Mouse (Mus musculus): ENCODE results near the gene Rbbp8nl. TPM values are rescaled to one million over a fixed set of nuclear protein-coding genes. Genes with fewer than 3 reads are reported as not detected.

The Rbbp8nl gene
- polyA plus RNA-seq, 1 experiment from 2014 or later = 1.6 TPM

DNA sequence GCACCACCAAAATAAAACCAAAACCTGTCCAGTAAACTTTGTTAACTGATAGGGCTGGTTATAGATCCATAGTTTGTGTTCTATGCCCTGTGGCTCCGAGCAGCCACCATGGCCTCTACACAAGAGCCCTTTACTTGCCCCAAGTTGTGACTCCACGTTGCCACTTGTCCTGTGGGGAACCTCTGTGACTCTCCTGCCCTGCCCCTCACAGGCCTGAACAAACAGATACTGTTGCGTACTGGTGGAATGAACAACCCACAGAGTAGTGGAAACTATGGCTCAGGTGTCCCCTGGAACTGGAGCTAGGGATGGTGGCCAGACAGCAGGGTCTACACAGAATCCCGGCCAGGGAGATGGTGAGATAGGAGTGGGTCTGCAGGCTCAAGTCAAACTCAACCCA lies 53.9 kb downstream of the Rbbp8nl start:
- no peak for ATAC-seq (ENCODE audit: low FRiP score, low TSS enrichment)
- H3K9ac ChIP-seq (replicated peaks; ENCODE audit: low read length) = no peak overlapping the region
- no peak overlapping the region for H3K4me3 ChIP-seq (ENCODE audit: low read length)
- no peaks in the 10 kb centered on the region for H3K27me3 ChIP-seq (ENCODE audit: insufficient read depth, low read length)
- H3K27ac ChIP-seq (ENCODE audit: low read length) = peak overlapping the region; percentile 92
- no peaks in the 10 kb centered on the region for H3K36me3 ChIP-seq (ENCODE audit: insufficient read depth, low read length)
- H3K4me1 ChIP-seq (ENCODE audit: insufficient read depth, low read length) = peaks cover 24% of the 10 kb centered on the region
- H3K4me2 ChIP-seq (replicated peaks; ENCODE audit: low read depth, low read length) = no peak overlapping the region
- WGBS = 80% methylated on average over 4 of the region's 4 CpGs
- H3K9me3 ChIP-seq (ENCODE audit: low read length) = no peaks in the 10 kb centered on the region

DNA sequence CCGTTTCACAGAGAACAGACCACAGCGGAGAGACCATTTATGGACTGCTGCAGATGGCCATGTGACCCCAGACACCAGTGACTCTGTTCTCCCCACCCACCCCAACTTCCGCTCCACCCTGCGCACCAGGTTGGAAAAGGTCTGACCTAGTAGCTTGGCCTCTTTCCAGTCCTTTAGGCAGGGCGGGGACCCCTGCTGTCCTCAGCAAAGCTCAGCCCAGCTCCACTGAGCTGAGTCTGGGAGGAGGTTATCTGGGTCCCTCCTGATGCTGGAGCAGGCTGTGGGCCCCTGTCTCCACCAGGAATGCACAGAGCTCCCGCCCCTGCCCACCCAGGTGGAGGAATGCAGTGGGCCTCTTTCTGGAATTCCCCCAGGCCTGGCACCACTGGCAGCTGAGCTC lies 54.7 kb downstream of the Rbbp8nl start:
- peaks cover 24% of the 10 kb centered on the region for H3K4me1 ChIP-seq (ENCODE audit: insufficient read depth, low read length)
- 50% methylated on average over 6 of the region's 6 CpGs for WGBS
- no peak overlapping the region; the same call in 1 of the 2 replicates for H3K4me2 ChIP-seq (replicated peaks; ENCODE audit: low read depth, low read length)

DNA sequence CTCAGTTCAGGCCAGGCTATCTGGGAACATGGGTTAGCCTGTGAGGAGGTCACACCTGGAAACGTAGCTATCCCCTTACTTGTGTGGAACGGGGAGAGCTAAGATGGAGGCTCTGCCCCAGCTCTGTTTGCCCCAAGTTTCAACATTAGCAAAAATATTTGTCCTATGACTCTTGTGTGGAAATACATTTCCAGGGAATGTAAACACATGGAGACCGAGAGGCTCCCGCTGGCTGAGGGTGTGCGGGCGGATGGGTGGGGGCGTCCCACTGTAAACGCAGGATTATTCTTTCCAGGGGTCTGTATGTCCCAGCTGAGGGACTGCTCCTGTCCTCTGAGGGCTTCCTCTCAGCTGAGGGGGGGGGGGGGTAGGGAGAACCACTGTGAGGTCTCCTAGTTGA lies 55.3 kb downstream of the Rbbp8nl start:
- no peaks in the 10 kb centered on the region for H3K36me3 ChIP-seq (ENCODE audit: insufficient read depth, low read length)
- WGBS = 78% methylated on average over 8 of the region's 8 CpGs
- peak overlapping the region; percentile 19; the same call in 1 of the 2 replicates for H3K9ac ChIP-seq (replicated peaks; ENCODE audit: low read length)
- H3K27ac ChIP-seq (ENCODE audit: low read length) = peak overlapping the region; percentile 92
- H3K4me1 ChIP-seq (ENCODE audit: insufficient read depth, low read length) = peaks cover 24% of the 10 kb centered on the region
- no peaks in the 10 kb centered on the region for H3K27me3 ChIP-seq (ENCODE audit: insufficient read depth, low read length)
- H3K4me3 ChIP-seq (ENCODE audit: low read length) = no peak overlapping the region
- no peaks in the 10 kb centered on the region for H3K9me3 ChIP-seq (ENCODE audit: low read length)
- ATAC-seq (ENCODE audit: low FRiP score, low TSS enrichment) = no peak
- no peak overlapping the region for H3K4me2 ChIP-seq (replicated peaks; ENCODE audit: low read depth, low read length)

More for the DNA sequence above, 54.7 kb downstream of the Rbbp8nl start:
- peak; percentile 85 for ATAC-seq (ENCODE audit: low FRiP score, low TSS enrichment)
- no peak overlapping the region for H3K4me3 ChIP-seq (ENCODE audit: low read length)
- H3K36me3 ChIP-seq (ENCODE audit: insufficient read depth, low read length) = no peaks in the 10 kb centered on the region
- H3K9ac ChIP-seq (replicated peaks; ENCODE audit: low read length) = peak overlapping the region; percentile 19
- peak overlapping the region; percentile 92 for H3K27ac ChIP-seq (ENCODE audit: low read length)
- H3K27me3 ChIP-seq (ENCODE audit: insufficient read depth, low read length) = no peaks in the 10 kb centered on the region
- no peaks in the 10 kb centered on the region for H3K9me3 ChIP-seq (ENCODE audit: low read length)

DNA sequence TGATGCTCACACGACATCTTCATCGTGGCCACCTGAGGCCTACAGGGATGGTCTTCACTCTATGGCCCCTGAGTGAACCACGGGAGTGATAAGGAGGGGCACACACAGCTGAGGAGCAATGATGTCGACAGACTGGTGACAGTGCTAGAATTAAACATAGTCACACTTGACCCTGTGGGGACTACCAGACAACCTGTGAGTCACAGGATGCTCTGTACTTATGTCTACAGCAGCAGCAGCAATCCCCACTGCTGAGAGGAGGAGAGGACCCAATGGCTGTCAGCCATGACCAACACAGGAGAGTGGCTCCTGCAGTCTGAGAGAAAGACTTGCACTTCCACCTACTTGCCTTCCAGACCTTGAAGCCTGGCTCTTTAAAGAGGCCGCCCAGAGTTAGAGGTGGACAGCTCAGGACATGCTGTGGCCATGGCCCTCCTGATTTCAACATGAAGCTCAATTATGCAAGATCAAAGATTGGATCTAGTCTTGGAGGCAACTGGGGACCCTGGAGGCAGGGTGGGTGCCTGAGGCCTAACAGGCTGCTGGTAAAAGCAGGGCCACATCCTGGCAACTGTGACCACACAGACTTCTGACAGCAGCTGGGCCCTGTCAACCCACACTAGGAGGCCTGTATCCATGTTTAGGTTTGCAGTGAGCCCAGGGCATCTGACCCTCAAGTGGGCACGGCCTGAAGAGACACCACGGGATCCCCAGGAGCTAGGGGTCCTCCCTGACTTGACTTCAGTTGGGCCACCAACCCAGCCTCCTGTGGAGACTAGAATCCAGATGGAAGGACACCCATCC lies 56.4 kb downstream of the Rbbp8nl start:
- ATAC-seq (ENCODE audit: low FRiP score, low TSS enrichment) = no peak
- H3K9me3 ChIP-seq (ENCODE audit: low read length) = no peaks in the 10 kb centered on the region
- H3K27me3 ChIP-seq (ENCODE audit: insufficient read depth, low read length) = no peaks in the 10 kb centered on the region
- no peak overlapping the region for H3K9ac ChIP-seq (replicated peaks; ENCODE audit: low read length)
- peak overlapping the region; percentile 27; the same call in 1 of the 2 replicates for H3K27ac ChIP-seq (ENCODE audit: low read length)
- no peak overlapping the region for H3K4me3 ChIP-seq (ENCODE audit: low read length)
- no peaks in the 10 kb centered on the region for H3K36me3 ChIP-seq (ENCODE audit: insufficient read depth, low read length)
- WGBS = 75% methylated on average over 7 of the region's 7 CpGs
- peaks cover 30% of the 10 kb centered on the region for H3K4me1 ChIP-seq (ENCODE audit: insufficient read depth, low read length)
- H3K4me2 ChIP-seq (replicated peaks; ENCODE audit: low read depth, low read length) = no peak overlapping the region

DNA sequence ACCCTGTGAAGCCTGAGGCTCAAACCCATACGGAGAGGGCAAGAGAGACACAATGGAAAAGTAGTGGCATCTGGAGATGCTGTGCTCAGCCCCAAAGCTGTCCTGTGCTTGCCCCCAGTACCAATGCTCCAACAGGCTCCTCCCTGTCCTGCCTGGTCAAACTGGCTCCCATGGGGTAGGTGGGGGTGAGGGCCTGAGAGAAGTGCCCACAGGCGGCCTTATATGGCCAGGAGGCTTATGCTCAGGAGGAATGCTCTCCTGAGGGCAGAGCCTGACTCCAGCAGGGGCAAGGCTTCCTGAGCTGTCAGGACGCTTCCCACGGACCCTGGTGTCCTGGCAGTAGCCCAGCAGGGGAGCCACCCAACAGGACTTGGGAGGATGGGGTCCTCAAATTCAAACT lies 59.2 kb downstream of the Rbbp8nl start:
- Histone ChIP-seq H3K4me2 (replicated peaks; ENCODE audit: low read depth, low read length) (no peak overlapping the region), H3K4me1 (ENCODE audit: insufficient read depth, low read length) (peaks cover 51% of the 10 kb centered on the region), H3K9me3 (ENCODE audit: low read length) (no peaks in the 10 kb centered on the region), H3K27ac (ENCODE audit: low read length) (no peak overlapping the region), H3K36me3 (ENCODE audit: insufficient read depth, low read length) (no peaks in the 10 kb centered on the region), H3K4me3 (ENCODE audit: low read length) (no peak overlapping the region), H3K9ac (replicated peaks; ENCODE audit: low read length) (0 out of 2 replicates have a peak overlapping the region, but pooled peaks have one; percentile 13), H3K27me3 (ENCODE audit: insufficient read depth, low read length) (no peaks in the 10 kb centered on the region; the same call in 1 of the 2 replicates)
- 57% methylated on average over 4 of the region's 4 CpGs for WGBS
- ATAC-seq (ENCODE audit: low FRiP score, low TSS enrichment) = no peak

DNA sequence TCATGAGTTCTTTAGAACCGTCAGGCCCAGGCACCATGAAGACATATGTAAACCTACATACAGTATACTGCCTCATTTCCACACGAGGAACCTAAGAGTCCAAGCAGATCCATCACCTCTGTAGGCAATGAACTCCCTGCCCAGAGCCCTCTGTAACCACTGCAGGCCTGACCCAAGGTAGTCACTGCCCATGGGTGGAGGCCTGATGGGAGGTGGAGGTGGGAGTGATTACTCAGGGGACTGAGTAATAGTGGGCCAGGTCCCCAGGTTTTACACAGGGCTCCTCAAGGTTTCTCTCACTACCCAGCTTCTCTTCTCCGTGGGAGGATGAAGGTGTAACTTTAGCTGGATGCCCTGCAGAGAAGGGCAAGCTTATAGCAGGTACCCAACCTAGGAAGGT lies 60.5 kb downstream of the Rbbp8nl start:
- 67% methylated on average over 3 of the region's 3 CpGs for WGBS
- peaks cover 7% of the 10 kb centered on the region; the same call in 1 of the 2 replicates for H3K27me3 ChIP-seq (ENCODE audit: insufficient read depth, low read length)
- no peak overlapping the region for H3K4me3 ChIP-seq (ENCODE audit: low read length)
- H3K4me1 ChIP-seq (ENCODE audit: insufficient read depth, low read length) = peaks cover 40% of the 10 kb centered on the region
- no peak overlapping the region for H3K4me2 ChIP-seq (replicated peaks; ENCODE audit: low read depth, low read length)
- H3K9me3 ChIP-seq (ENCODE audit: low read length) = no peaks in the 10 kb centered on the region
- H3K9ac ChIP-seq (replicated peaks; ENCODE audit: low read length) = no peak overlapping the region
- H3K36me3 ChIP-seq (ENCODE audit: insufficient read depth, low read length) = no peaks in the 10 kb centered on the region
- no peak overlapping the region for H3K27ac ChIP-seq (ENCODE audit: low read length)
- ATAC-seq (ENCODE audit: low FRiP score, low TSS enrichment) = no peak

DNA sequence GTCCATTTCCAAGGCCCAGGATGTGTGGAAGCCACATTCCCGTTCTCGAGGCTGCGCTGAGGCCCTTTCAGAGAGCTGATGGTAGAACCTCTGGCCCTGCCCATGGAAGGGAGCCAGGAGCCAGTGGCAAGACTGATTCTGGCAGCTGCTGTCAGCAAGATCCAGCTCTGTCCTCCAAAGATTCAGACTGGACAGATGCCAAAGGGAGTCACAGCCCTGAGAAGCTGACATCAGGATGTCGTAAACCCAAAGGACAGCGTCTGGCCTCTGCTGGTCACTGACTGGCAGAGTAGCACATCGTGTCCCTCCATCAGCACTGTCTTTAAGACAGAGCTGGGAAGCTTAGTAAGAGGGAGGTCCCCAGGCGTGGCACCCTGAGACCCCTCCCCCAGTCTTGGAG lies 61.1 kb downstream of the Rbbp8nl start:
- WGBS = 39% methylated on average over 7 of the region's 7 CpGs
- H3K9me3 ChIP-seq (ENCODE audit: low read length) = no peaks in the 10 kb centered on the region
- H3K36me3 ChIP-seq (ENCODE audit: insufficient read depth, low read length) = no peaks in the 10 kb centered on the region
- no peak overlapping the region for H3K4me3 ChIP-seq (ENCODE audit: low read length)
- H3K27ac ChIP-seq (ENCODE audit: low read length) = peak overlapping the region; percentile 43; the same call in 1 of the 2 replicates
- ATAC-seq (ENCODE audit: low FRiP score, low TSS enrichment) = no peak
- no peak overlapping the region for H3K4me2 ChIP-seq (replicated peaks; ENCODE audit: low read depth, low read length)
- peaks cover 42% of the 10 kb centered on the region for H3K4me1 ChIP-seq (ENCODE audit: insufficient read depth, low read length)
- no peak overlapping the region for H3K9ac ChIP-seq (replicated peaks; ENCODE audit: low read length)
- peaks cover 10% of the 10 kb centered on the region; the same call in 1 of the 2 replicates for H3K27me3 ChIP-seq (ENCODE audit: insufficient read depth, low read length)

DNA sequence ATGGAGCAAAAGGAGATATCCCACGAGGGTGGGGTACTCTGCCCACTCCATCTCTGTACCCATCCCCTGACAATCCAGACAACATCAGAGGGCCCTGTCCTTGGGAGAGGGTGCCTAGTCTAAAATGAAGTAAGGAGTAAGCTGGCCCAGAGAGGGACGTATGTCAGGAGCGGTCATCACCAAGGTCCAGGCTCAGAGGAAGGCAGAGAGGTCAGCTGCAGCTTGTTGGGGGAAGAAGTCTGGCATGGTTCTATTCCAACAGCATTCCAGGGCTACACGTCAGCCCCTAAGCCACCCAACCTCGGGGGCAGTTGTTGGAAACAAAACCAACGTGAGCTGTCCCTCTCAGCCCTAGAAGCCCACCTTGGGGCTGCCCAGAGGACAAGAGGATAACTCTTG lies 61.6 kb downstream of the Rbbp8nl start:
- ATAC-seq (ENCODE audit: low FRiP score, low TSS enrichment) = no peak
- Histone ChIP-seq H3K27me3 (ENCODE audit: insufficient read depth, low read length) (peaks cover 12% of the 10 kb centered on the region; the same call in 1 of the 2 replicates), H3K36me3 (ENCODE audit: insufficient read depth, low read length) (no peaks in the 10 kb centered on the region), H3K4me1 (ENCODE audit: insufficient read depth, low read length) (peaks cover 44% of the 10 kb centered on the region), H3K4me2 (replicated peaks; ENCODE audit: low read depth, low read length) (peak overlapping the region; percentile 49; the same call in 1 of the 2 replicates), H3K9me3 (ENCODE audit: low read length) (no peaks in the 10 kb centered on the region), H3K9ac (replicated peaks; ENCODE audit: low read length) (peak overlapping the region; percentile 27; the same call in 1 of the 2 replicates), H3K4me3 (ENCODE audit: low read length) (no peak overlapping the region), H3K27ac (ENCODE audit: low read length) (peak overlapping the region; percentile 43)
- WGBS = 52% methylated on average over 6 of the region's 6 CpGs

Data from kidney, embryonic 16.5 days (tissue).